Mouse (Mus musculus): ENCODE measurements around the gene Nup62cl.

Nup62cl gene

GRCm38 (mm10) chrX:140062135-140062975 lies at the start of gene Nup62cl, which contains the start of gene Pih1h3b:
TSS of gene Nup62cl (minus strand) at chrX:140062712.
TSS of gene Pih1h3b (plus strand) at chrX:140062879.
- peak; percentile 31; the same call in 1 of the 2 replicates for ATAC-seq (ENCODE audit: insufficient number of reproducible peaks, low FRiP score, low TSS enrichment)

GRCm38 (mm10) chrX:140094066-140094465 lies 31.6 kb upstream of the Nup62cl start:
- ATAC-seq (ENCODE audit: insufficient number of reproducible peaks, low FRiP score, low TSS enrichment): no peak

- no peak for ATAC-seq (ENCODE audit: insufficient number of reproducible peaks, low FRiP score, low TSS enrichment)
Observed at GRCm38 (mm10) chrX:140082535-140082934, 20.0 kb upstream of the Nup62cl start.

GRCm38 (mm10) chrX:140060886-140061874 lies 1.3 kb downstream of the Nup62cl start:
- ATAC-seq (ENCODE audit: insufficient number of reproducible peaks, low FRiP score, low TSS enrichment): no peak; the same call in 1 of the 2 replicates

- peak; percentile 32; the same call in 1 of the 2 replicates for ATAC-seq (ENCODE audit: insufficient number of reproducible peaks, low FRiP score, low TSS enrichment)
Observed at GRCm38 (mm10) chrX:139998691-139999065, 63.8 kb downstream of the Nup62cl start.

GRCm38 (mm10) chrX:139997740-139998690 lies 64.5 kb downstream of the Nup62cl start, which contains the start of gene Rbm41:
TSS of gene Rbm41 (minus strand) at chrX:139998595.
- ATAC-seq (ENCODE audit: insufficient number of reproducible peaks, low FRiP score, low TSS enrichment): peak; percentile 99

GRCm38 (mm10) chrX:139982115-139982514 lies 80.4 kb downstream of the Nup62cl start:
- ATAC-seq (ENCODE audit: insufficient number of reproducible peaks, low FRiP score, low TSS enrichment): no peak
